Mouse (Mus musculus): ENCODE measurements around the gene Drg1.

Gene Drg1

DNA sequence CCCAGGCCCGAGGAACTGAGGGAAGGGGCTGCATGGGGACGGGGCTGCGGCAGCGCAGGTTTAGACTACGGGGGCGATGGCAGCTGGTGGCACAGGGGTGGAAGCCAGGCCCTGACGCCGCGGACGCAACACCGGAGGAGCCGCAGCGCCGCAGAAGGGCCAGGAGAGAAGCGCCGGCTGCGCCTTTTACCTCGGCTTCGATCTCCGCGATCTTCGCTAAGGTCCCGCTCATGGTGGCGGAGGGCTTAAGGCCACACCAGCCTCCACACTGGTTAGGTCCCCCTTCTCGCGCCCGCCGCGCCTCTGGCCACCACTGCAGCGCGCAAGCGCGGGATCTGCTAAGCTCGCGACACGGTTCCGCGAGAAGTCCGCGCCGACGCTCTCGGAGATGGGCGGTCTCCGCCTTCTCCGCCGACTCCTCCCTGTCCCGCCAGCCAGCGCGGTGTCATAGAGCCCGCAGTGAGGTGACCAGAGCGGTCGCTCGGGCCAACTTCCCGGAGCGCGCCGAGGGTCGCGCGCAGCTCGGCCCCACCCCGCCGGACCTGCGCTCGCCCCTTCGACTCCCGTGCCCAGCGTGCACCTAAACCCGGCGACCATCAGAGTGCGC, at the start of gene Drg1:
Drg1 (minus strand) TSS at position 337 of the 607 bp plus-strand sequence.
- no peak; the same call in 1 of the 2 replicates for TF ChIP-seq GATA4 (IDR thresholded peaks at IDR 0.05; ENCODE audit: insufficient replicate concordance, low read length)

DNA sequence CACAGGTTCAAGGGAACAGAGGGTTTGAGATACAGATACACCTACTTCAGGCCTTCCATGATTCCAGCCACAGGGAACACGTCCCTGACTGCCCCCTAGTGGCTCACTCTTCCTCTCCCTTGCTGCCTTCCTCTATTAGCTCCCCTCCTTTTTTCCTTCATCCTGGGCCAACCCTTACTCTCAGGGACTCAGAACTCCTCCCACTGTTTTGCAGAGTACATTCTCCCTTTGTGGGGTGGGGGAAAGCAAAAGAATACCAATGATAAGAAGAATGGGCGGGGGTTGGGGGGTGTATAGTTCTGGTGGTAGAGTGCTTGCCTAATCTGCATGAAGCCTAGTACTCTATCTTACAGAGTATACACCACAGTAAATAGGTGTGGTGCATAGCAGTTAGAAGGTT, 47.9 kb upstream of the Drg1 start:
- TF ChIP-seq GATA4 (IDR thresholded peaks at IDR 0.05; ENCODE audit: insufficient replicate concordance, low read length): no peak

DNA sequence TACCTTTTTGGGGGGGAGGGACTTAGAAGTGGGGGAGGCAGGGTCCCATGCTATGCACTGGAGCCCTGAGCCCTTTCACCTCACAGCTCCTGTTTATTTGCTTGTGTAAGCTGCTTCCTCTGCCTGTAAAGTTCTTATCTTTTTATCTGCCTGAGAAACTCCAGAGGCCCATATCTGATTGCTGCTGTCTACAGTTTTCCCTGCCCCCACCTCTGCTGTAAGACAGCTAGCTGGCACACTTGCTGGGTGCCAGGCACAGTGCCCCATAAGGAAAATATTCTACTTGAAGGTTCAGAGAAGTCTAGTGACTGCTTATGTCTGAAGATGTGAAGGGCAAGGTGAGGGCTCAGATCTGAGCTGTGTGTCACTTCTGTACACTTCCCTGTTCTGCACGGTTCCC, 47.1 kb upstream of the Drg1 start:
- no peak for TF ChIP-seq GATA4 (IDR thresholded peaks at IDR 0.05; ENCODE audit: insufficient replicate concordance, low read length)

DNA sequence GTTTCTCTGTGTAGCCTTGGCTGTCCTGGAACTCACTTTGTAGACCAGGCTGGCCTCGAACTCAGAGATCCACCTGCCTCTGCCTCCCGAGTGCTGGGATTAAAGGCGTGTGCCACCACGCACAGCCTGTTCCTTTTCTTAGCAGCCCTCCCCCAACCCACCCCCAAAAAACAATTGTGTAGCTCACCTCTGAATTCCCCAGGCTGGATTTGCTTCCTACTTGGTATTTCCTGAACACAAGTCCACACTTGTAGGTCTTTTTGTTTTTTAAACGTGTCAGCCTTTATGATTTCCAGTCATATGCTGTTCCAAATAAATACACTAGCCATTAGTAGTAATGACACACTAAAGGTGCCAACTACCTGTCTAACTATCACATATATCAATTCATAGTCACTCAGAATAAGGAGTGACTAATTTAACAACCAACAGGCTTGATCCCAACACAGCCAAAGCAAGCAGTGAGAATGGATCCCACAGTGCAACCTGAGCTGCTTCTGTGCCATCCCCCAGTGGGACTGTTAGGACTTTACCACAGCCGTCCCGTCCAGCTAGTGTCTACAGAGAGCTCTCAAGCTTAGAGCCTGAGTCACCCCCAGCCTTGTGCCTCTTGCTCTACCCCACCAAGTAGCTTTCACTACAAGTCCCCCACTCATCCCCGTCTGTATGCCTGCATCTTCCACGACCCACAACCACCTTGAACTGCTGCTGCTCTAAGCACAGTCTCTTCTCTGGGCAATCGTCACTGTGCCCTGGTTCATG, 45.6 kb upstream of the Drg1 start:
- no peak for TF ChIP-seq GATA4 (IDR thresholded peaks at IDR 0.05; ENCODE audit: insufficient replicate concordance, low read length)

DNA sequence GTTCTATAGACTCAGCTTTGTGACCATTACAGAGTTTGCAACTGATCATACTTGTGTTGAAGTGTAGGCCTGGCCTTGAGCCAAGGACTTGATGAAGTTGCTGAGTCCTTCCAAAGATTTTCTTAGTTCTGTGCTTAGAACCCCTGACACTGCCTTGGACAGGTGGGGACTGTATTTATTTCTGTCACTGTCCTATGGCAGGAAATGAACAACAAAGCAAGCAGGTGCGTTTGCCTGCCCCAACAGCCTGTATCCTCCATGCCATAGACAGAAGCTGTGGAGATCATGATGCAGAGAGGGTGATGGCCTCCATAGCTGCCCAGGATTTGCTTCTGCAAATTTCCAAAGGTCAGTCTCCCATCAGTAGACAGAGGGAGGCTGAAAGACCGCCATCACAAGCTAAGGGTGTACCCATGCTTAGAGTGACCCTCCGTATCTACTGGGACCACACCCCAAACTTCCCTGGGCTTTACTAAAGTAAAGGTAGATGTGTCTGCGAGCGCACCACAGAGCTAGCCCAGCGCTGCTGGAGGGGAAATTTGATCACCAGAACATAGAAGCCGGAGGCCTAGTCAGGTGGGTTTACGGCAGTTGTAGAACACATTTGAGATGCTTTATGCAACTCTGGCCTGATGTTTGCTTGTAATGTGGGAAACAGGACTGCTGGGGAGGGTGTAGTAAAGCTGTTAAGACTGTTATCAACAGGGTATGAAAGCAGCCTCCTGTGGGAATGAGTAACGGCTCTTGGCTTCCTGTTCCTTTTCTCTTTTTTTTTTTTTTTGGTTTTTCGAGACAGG, 44.8 kb upstream of the Drg1 start:
- no peak for TF ChIP-seq GATA4 (IDR thresholded peaks at IDR 0.05; ENCODE audit: insufficient replicate concordance, low read length)

DNA sequence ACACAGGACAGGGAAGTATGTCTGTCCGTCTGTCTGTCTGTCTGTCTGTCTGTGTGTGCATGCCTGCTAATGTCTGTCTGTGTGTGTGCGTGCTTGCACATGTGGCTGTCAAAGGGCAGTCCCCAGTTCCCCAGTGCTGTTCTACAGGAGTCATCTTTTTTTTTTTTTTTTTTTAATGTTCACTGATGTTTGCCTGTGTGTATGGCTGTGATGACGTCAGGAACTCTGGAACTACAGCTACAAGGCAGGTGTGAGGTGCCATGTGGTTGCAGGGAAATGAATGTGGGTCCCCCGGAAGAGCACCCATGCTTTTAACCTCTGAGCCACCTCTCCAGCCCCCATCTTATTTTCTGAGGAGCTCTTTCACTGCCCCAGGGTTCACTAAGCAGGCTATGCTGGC, 43.7 kb upstream of the Drg1 start:
- TF ChIP-seq GATA4 (IDR thresholded peaks at IDR 0.05; ENCODE audit: insufficient replicate concordance, low read length): no peak

DNA sequence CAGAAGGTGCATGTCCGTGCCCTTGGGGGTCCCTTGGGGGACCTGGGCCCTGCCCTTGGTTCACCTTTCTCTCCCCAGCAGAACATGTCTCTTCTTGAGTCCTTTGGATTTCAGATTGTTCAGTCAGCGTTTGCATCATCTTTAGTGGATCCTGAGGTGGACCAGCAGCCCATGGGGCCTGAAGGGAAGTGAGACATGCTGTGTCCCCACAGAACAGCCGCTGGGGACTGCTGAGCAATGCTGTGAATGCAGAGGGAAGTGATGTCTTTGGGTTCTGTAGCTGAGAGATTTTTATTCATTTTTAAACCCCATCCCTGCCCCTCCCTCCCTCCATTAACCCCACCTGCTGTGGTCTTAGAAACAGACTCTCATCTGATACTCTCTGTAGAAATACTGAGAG, 41.7 kb upstream of the Drg1 start:
- TF ChIP-seq GATA4 (IDR thresholded peaks at IDR 0.05; ENCODE audit: insufficient replicate concordance, low read length): no peak

DNA sequence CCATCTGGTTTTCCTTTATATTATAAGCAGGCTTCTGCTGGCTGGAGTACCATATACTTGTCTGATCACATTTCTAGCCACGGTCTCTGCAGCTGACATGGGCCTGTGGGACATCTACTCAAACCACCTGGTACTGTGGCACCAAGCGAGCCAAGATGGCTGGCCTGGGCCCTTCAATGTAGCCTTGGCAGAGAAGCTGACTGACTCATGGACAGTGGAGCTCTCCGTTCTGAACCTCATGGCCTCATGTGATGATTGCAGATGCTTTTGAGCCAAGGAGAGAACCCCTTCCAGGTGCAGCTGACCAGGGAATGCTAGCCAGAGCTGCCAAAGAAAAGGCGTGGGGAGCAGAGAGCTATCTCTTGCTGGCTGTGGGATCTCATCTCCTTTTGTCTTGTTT, 39.6 kb upstream of the Drg1 start:
- TF ChIP-seq GATA4 (IDR thresholded peaks at IDR 0.05; ENCODE audit: insufficient replicate concordance, low read length): no peak

DNA sequence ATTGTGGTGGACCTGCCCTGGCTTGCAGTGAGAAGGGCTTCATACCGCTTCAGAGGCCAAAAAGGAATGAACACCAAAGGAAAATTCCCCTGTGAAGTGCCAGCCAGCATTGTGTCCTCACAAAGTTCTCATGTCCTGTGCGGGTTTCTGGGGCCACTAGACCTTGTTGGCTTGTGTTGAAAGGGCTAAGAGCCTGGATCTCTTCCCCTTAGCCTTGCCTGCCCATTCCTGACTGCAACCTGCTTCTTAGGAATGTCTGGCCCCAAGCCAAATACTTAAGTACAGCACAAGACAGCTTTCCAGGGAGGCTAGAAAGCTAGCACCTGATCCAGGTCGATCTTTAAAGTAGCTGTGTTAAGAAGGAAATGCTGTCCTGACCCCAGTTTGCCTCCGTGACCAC, 36.6 kb upstream of the Drg1 start:
- TF ChIP-seq GATA4 (IDR thresholded peaks at IDR 0.05; ENCODE audit: insufficient replicate concordance, low read length): no peak

DNA sequence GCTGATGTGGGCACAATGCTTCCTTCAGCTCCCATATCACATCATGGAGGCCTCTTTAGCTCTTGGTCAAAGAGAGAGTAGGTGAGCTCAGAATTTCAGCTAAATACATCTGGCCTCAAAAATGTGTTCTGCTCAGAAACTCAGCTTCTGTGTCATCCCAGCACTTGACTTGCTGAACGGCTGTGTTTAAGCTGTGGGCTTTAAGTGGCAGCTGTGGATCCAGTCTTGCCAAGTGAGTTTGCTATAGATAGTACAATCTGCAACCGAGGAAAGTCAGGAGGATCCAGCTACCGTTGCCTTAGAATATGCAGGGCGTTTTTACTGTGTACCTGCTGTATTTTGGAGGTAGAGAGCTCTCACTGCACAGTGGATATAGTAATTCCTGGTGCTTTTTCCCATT, 36.2 kb upstream of the Drg1 start:
- TF ChIP-seq GATA4 (IDR thresholded peaks at IDR 0.05; ENCODE audit: insufficient replicate concordance, low read length): no peak

DNA sequence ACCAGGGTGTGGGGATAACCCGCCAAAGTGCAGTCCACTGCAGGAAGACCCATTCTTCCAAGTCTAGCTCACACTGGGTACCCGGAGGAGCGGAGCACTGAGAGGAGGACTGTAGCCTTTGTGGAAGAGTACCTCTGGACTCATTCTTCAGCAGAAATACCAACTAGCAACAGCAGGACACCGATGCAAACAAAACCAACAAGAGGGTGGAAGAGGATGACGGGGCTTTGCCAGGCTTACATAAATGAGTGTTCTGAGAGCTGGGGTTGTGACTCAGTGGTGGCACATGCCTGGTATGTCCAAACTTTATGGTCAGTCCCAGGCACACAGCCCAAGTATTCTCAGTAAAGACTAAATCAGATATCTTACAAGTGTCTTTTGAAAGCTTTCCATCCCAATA, 34.9 kb upstream of the Drg1 start:
- TF ChIP-seq GATA4 (IDR thresholded peaks at IDR 0.05; ENCODE audit: insufficient replicate concordance, low read length): no peak

DNA sequence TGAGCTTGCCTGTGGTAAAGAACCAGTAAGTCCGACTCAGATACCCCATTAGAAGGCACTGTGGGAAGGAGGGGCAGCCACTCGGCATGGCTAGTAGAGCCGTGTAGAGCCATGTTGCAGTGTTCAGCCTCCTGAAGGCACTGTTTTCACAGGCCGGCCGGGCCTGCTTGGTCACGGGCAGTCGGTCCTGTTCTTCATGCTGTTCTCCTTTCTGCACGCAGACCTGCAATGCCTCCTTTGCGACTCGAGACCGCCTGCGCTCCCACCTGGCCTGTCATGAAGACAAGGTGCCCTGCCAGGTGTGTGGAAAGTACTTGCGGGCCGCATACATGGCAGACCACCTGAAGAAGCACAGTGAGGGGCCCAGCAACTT, 32.6 kb upstream of the Drg1 start:
- TF ChIP-seq GATA4 (IDR thresholded peaks at IDR 0.05; ENCODE audit: insufficient replicate concordance, low read length): no peak

DNA sequence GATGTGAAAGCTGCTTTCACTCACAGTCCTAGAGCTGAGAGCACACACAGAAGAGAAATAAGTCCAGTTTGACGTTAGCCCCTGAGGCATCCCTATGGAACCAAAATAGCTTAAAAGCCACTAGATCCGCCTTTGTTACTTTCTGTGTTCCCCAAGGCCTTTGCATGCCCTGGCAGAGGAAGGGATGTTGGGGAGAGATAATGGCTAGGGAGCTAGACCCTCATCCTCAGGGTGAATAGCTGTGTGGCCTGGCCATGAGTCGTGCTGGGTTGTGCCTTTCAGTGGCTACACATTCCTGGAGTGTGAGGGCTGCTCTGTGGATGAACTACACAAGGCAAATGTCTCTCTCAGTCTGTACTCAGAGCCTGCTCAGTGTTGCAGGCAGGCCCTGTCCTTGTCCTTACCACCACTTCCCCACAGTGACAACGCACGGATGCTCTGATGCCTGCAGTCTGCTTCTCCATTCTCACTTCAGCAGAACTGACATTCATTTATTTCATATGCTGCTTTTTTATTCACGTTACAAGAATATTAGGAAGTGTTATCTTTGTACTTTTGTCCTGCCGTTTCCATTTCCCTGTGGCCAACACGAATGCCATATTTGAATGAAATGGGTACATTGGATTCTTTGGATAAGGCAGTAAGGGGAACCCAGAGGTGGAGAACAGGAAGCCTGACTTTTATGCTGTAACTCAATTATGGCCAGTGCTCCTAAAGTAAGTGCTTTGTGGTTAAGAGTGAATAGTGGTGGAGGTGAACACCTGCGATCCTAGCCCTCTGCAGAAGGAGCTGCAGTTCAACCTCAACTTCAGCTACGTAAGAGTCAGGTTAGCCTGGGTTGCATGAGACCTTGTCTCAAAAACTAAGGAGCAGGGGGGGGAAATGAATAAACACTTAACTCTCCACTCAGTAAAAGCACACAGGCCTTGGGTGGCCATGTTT, 31.9 kb upstream of the Drg1 start:
- TF ChIP-seq GATA4 (IDR thresholded peaks at IDR 0.05; ENCODE audit: insufficient replicate concordance, low read length): no peak

DNA sequence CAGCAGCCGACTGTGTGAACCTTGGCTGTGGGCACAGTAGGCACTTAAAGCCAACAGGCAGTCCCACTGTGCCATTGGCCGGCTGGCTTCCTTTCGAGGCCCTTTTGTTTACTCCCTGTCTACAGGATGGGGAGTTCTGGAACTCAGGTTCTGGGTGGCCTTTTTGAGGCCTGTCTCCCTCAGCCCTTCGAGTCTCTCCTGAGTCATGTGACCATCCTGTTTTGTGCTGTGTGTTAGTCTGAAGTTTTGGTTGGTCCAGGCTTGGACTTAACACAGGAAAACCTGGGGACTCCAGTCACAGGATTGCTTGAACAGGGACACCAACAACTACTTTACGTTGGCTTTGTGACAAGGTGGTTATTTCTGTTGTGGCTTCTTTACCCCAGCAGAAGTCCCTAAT, 29.8 kb upstream of the Drg1 start:
- TF ChIP-seq GATA4 (IDR thresholded peaks at IDR 0.05; ENCODE audit: insufficient replicate concordance, low read length): no peak

DNA sequence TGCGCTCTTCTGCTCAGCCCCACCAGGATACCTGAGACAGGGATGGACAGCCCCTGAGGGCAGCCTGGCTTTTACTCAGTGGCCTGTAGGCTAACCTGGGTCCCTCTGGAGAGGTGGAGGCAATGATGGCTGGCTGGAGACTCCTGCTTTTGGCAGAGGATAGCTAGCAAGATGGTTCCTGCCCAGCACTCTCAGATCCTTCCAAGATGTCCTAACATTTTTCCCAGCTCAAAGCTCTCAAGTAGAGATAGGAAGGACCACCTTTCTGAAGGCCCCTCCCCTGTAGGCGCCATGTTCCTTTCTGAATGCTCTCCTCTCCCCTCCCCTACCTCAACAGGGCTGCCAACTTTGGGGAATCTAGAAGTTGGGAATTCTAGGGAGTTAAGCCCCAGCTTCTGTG, 28.4 kb upstream of the Drg1 start:
- TF ChIP-seq GATA4 (IDR thresholded peaks at IDR 0.05; ENCODE audit: insufficient replicate concordance, low read length): no peak

Data from liver, adult (tissue).